Mouse (Mus musculus) lung, postnatal 0 days (tissue): ENCODE data around the gene Gm43951.

ENCODE experiments used
- CTCF ChIP-seq: IDR thresholded peaks from 2 replicates; pipeline ENCODE4 v1.5.1; 2016; ENCODE audit warnings: antibody characterized with exemption, mild to moderate bottlenecking
- EP300 ChIP-seq: IDR thresholded peaks from 2 replicates; pipeline ENCODE4 v1.6.1; 2016; ENCODE audit warnings: antibody characterized with exemption, mild to moderate bottlenecking, control low read depth

DNA sequence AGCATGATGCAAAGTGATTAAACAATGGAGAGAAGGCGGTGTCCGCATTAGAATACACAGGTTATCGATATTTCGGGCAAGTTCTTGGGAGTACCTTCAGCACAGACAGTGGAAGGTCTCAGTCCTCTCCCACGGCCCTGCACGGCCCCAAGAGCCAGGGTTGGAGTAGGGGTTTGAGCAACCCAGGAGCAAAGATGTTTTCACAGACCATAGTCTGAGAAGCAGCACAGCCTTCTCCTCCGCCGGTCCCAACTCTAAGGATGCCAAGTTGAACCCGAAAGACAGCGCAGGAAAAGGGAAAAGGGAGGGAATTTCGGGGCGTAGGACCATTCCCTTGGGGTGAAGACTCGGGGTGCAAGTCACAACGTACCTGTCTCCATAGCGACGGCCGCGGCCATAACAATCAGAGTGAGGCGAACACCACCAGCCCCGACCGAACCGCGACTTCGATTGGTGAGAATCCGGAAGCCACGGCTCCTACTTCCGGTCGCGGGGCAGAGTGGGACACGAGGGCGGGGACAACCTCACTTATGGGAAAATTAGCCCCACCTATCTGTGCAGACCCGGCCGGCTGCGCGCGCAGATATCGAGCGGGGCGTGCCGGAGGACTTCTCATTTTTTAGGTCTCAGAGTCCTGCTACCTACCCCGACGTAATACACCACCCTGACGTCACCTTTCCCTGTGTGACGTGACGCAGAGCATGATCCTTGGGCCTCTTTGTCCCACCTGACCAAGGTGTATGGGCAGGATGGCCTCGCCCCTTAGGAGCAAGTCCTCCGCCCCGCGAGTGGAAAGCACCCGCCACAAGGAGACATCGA is 8.2 kb upstream of the Gm43951 start:
- TF ChIP-seq CTCF, result no peak
- TF ChIP-seq EP300, result no peak
